Mouse (Mus musculus) limb, embryonic 11.5 days (tissue): ENCODE measurements around the gene Arhgap21. TPM values are rescaled to one million over a fixed set of nuclear protein-coding genes. Genes with fewer than 3 reads are reported as not detected.

Experiments
- ATAC-seq: fragments of 200-750 bp; cut with Nextera tagmentation; 2 replicates; pipeline ENCODE4 v1.8.0; 2017; ENCODE audit warnings: low read depth; ENCODE audit not compliant: insufficient number of reproducible peaks, low FRiP score, low TSS enrichment
- DNase-seq: peaks from one replicate; pipeline ENCODE4 v3.0.0-alpha.2; 2015; ENCODE audit warnings: low spot score
- H3K27ac ChIP-seq: fragments of 300-500 bp; sonication (generic); replicated peaks from 2 replicates; pipeline ENCODE4 v1.5.1; 2014; ENCODE audit warnings: low read depth, mild to moderate bottlenecking, low read length
- H3K27me3 ChIP-seq: fragments of 300-500 bp; sonication (generic); 2 replicates; pipeline ENCODE4 v1.6.1; 2014; ENCODE audit warnings: mild to moderate bottlenecking, low read length, mixed read lengths; ENCODE audit not compliant: control insufficient read depth, insufficient read depth
- H3K36me3 ChIP-seq: fragments of 300-500 bp; sonication (generic); 2 replicates; pipeline ENCODE4 v1.6.1; 2014; ENCODE audit warnings: mild to moderate bottlenecking, low read length, moderate library complexity, mixed read lengths; ENCODE audit not compliant: control insufficient read depth, insufficient read depth
- H3K4me1 ChIP-seq: fragments of 300-500 bp; sonication (generic); 2 replicates; pipeline ENCODE4 v1.6.1; 2014; ENCODE audit warnings: low read length, mixed read lengths; ENCODE audit not compliant: control insufficient read depth, insufficient read depth
- H3K4me2 ChIP-seq: fragments of 300-500 bp; sonication (generic); 2 replicates; pipeline ENCODE4 v1.6.1; 2014; ENCODE audit warnings: low read depth, mild to moderate bottlenecking, moderate library complexity; ENCODE audit not compliant: severe bottlenecking
- H3K4me3 ChIP-seq: fragments of 300-500 bp; sonication (generic); 2 replicates; pipeline ENCODE4 v1.5.1; 2014; ENCODE audit warnings: low read depth, low read length
- H3K9ac ChIP-seq: fragments of 300-500 bp; sonication (generic); 2 replicates; pipeline ENCODE4 v1.6.1; 2014; ENCODE audit warnings: mild to moderate bottlenecking, low read length
- H3K9me3 ChIP-seq: fragments of 300-500 bp; sonication (generic); 2 replicates; pipeline ENCODE4 v1.6.1; 2016; ENCODE audit warnings: low read length; ENCODE audit not compliant: control insufficient read depth
- WGBS: fragments of 180-500 bp; shearing (Covaris S2); extraction: QIAGEN DNeasy Blood & Tissue Kit; methylation state at CpG from one replicate; pipeline ENCODE4 v1.1.7; 2014; 5-methylcytosine and 5-hydroxymethylcytosine counted together
- polyA plus RNA-seq: library from polyadenylated mRNA; unstranded; fragments of >200 nt; fragmentation: Nextera tagmentation; extraction: Ambion mirVana; gene quantifications from 2 replicates; pipeline ENCODE4 v1.2.1, GENCODE M21; 2014

The Arhgap21 gene
- polyA plus RNA-seq, 1 experiment from 2014 or later: 16.9 TPM

DNA sequence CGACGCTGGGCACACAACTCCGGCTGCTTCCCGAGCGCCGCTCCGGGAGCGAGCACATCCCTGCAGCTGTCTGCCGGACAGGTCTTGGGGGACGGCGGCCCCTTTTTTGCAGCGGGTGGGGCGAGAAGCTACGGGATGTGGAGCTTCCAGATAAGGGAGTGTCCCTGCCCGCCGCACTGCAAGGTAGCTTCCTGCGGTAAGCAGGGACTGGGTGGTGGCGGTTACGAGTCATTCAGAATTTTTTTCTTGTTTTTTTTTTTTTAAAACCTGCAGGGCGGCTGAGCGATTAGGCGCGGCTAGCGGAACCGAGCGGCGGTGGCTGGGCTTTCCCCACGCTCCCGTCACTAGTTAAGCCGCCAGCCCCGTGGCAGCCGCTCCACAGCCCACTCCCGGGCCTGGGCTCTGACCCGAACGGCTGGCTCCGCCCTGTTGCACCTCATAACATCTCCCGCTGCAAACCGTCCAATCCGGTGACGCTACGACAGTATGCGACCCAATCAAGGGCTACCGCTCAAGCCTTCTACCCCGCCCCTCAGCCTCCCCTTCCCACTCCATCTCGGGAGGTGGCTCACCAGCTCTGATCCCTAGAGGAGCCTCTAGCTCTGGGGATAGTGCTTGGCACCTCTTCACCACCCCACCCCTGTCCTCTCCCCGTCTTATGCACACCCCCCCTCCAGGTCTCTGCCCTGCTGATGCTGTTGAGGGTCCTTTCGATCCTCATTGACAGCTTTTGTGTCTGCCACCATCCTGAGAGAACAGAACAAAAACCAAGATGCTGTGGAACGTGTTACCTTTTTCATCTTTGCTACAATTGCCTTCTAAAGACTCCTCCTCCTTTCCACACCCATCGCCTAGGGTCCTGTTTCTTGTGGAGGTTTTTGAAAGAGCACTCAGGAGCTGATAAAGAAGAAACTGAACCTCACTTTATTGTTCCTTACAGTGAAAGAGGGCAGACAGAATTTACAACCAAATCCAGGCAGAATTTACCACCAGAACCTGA is 820 bp upstream of the Arhgap21 start:
- no peaks in the 10 kb centered on the region for H3K9me3 ChIP-seq
- under 1% methylated on average over 49 of the region's 49 CpGs for WGBS
- ATAC-seq: peak; percentile 97
- H3K27ac ChIP-seq: peak overlapping the region; percentile 94
- H3K27me3 ChIP-seq: no peaks in the 10 kb centered on the region
- H3K9ac ChIP-seq: peak overlapping the region; percentile 98
- H3K4me2 ChIP-seq: peak overlapping the region; percentile 88
- H3K4me3 ChIP-seq: peak overlapping the region; percentile 81
- DNase-seq: peak; percentile 93
- H3K36me3 ChIP-seq: no peaks in the 10 kb centered on the region
- 0 out of 2 replicates have a peak, but pooled peaks cover 2% of the 10 kb centered on the region for H3K4me1 ChIP-seq

DNA sequence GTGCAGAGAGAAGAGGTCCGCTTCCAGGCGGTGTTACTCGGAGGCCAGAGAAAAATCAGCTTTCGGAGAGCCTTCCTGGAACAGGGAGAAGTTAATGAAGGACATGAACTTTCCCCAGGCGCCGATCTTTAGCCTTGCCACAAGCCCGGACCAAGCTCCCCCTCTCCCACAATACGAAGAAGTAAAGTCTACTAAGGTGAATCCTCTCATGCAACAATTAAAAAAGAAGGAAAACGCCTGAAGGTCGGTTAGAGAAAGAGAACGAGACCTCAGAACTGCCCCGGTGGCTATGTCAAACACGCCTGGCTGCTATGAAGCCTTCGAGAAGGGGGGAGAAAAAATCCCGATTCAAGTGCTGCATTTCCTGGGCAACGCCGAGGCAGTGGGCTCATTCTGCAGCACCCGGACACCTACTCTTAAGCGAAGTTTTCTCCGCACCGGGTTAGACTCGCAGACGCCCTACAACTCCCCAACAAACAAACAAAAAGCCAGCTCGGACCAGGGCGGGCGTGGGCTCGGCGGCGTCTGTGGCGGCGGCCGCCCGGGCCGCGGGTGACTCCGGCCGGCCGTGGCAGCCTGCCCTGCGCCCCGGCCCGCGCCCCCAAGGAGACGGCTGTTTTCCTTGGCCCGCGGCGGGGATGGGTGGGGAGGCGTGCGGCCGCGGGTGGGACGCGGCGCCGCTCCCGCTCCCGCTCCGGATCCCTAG is 882 bp downstream of the Arhgap21 start:
- H3K4me2 ChIP-seq: peak overlapping the region; percentile 88
- H3K9me3 ChIP-seq: no peaks in the 10 kb centered on the region
- H3K36me3 ChIP-seq: no peaks in the 10 kb centered on the region
- under 1% methylated on average over 51 of the region's 57 CpGs for WGBS
- no peaks in the 10 kb centered on the region for H3K27me3 ChIP-seq
- no peak for ATAC-seq
- H3K4me1 ChIP-seq: 0 out of 2 replicates have a peak, but pooled peaks cover 2% of the 10 kb centered on the region
- H3K4me3 ChIP-seq: peak overlapping the region; percentile 81
- peak overlapping the region; percentile 94 for H3K27ac ChIP-seq
- peak; percentile 53 for DNase-seq
- peak overlapping the region; percentile 98 for H3K9ac ChIP-seq

DNA sequence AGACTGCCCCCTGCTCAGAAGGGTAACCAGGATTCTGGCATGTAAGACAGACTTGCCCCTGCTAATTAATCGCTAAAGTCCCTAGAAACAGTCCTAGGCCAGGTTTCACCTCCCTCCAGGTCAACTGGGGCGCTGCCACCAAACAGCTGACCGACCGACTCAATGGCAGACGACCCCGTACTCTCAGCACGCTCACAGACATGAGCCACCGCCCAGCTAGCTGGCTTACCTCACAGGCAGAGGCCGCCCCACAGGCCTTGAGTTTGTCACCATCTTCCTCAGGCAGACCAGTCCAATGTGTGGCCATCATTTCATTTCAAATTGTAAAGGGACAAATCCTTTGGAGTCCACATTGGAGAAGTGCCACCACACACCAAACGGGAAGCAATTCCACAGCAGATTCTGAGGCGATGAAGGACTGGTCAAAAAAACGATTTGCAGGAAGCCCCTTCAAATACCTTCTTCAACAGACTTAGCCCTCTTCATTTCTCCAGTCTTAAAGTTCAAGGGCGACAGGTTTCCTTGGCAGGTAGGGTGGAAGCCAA is 1.5 kb downstream of the Arhgap21 start:
- 1% methylated on average over 13 of the region's 13 CpGs for WGBS
- peak; percentile 60 for DNase-seq
- ATAC-seq: no peak
- Histone ChIP-seq H3K36me3 (no peaks in the 10 kb centered on the region), H3K4me2 (peak overlapping the region; percentile 88), H3K27me3 (no peaks in the 10 kb centered on the region), H3K4me3 (peak overlapping the region; percentile 81), H3K9ac (peak overlapping the region; percentile 98), H3K4me1 (peaks cover 5% of the 10 kb centered on the region; the same call in 1 of the 2 replicates), H3K27ac (no peak overlapping the region), H3K9me3 (no peaks in the 10 kb centered on the region)

DNA sequence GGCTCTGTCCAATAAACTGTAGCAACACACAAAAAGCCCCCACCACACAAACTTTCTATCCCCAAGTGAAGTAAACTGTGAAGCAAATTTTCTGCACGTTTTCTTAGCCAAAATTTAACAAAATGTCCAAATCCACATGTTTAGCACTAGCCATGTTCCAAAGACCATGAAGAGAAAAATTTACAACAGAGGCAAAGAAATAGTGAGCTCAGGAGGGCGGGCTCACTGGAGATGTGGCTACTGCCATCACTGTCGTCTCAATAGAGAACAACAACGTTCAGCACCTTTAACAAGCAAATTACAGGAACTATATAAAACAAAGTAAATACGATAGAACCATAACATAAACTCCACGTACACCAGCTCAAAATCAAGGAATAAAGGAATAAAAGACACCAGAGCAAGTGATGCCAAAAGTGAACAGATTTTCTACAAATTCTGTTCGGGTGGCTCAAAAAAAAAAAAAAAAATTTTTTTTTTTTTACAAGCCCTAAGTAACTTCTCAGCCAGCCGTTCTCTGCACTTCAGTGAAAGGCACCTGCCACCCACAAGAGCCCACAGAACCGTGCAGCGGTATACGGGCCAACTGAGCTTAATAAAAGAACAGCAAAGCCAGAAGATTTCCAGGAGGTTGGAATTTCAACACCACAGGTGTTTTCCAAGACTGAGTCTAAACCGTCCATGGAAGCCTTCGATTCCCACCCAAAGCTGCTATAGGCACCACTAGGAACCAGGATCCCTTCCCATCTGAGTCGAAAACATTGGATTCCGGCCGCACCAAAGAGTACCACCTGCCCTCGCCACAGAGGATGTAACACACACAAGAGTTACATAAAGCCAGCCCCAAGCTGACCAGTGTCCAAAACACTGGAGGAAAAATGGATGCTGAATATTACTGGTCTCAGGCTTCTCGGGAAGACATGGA is 2.2 kb downstream of the Arhgap21 start:
- Histone ChIP-seq H3K9ac (no peak overlapping the region), H3K4me3 (peak overlapping the region; percentile 81), H3K27me3 (no peaks in the 10 kb centered on the region), H3K36me3 (no peaks in the 10 kb centered on the region), H3K9me3 (no peaks in the 10 kb centered on the region), H3K4me2 (peak overlapping the region; percentile 88), H3K27ac (no peak overlapping the region), H3K4me1 (peaks cover 5% of the 10 kb centered on the region; the same call in 1 of the 2 replicates)
- ATAC-seq: no peak
- no peak for DNase-seq
- WGBS: 39% methylated on average over 18 of the region's 18 CpGs

DNA sequence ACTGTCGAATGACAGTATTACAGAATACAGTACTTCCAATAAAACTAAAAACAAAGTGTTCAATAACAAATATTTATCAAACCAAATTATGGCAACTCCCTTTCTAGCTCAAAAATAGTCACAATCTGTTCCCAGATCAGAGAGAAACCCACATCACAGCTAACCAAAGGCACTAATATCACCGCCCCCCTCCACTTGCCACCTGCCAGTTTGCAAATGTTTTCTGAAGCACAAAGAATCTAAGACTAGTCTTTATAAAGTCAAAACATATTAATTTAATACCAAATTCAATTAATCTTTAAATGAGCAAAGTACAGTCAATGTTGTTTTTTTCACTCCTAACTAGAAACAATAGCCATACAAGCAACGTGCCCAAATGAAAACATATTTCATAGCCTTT is 3.3 kb downstream of the Arhgap21 start:
- Histone ChIP-seq H3K9me3 (no peaks in the 10 kb centered on the region), H3K9ac (no peak overlapping the region), H3K27ac (no peak overlapping the region), H3K36me3 (no peaks in the 10 kb centered on the region), H3K4me2 (no peak overlapping the region; the same call in 1 of the 2 replicates), H3K4me3 (no peak overlapping the region), H3K4me1 (peaks cover 5% of the 10 kb centered on the region; the same call in 1 of the 2 replicates), H3K27me3 (no peaks in the 10 kb centered on the region)
- ATAC-seq: no peak
- DNase-seq: no peak
- 82% methylated on average over 3 of the region's 3 CpGs for WGBS

DNA sequence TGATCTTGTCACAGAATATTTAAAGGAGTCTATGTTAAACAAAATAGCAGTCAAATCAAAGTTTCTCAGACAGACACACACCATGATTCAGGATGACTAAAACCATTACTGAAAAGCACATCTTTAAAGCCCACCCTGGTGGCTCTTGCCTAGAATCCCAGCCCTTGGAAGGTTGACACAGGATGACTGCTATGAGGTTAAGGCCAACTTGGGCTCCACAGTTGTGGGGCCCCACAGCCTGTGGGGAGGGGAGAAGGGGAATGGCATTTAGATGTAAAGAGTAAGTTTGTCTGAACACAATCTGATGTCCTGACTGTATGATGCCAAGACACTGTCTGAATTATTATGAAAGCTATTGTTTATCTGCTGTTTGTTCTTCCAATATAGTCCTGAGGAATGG is 4.2 kb downstream of the Arhgap21 start:
- Histone ChIP-seq H3K27ac (no peak overlapping the region), H3K9me3 (no peaks in the 10 kb centered on the region), H3K9ac (no peak overlapping the region), H3K4me1 (peaks cover 5% of the 10 kb centered on the region; the same call in 1 of the 2 replicates), H3K4me2 (no peak overlapping the region), H3K27me3 (no peaks in the 10 kb centered on the region), H3K36me3 (no peaks in the 10 kb centered on the region), H3K4me3 (no peak overlapping the region)
- DNase-seq: no peak
- ATAC-seq: no peak

DNA sequence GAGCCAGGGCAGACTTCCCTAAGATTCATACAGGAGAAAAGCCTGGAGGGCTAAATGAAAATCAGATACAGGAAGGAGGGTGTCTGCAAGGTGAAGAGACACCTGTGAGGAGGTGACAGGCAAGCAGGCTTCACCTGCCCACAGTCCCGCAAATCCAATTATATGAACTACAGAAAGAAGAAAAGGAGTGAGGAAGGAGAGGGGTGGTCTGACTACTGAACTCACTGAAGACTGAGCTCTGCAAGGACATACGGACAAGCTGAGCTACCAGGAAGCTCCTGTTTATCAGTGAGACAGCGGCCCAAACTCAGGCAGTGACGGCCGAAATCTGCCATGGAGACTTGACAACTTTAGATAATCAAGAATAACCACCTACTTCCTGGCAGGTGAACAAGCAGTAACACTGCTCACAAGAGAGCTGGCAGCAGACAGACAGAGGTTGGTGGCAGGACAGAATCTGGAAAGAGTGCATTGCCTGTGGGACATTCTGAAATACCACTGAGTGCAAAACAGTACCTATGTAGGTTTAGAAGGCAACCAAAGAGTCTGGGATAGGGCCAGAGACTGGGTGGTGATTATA is 5.4 kb downstream of the Arhgap21 start:
- Histone ChIP-seq H3K27me3 (no peaks in the 10 kb centered on the region), H3K9me3 (no peaks in the 10 kb centered on the region), H3K9ac (no peak overlapping the region), H3K4me1 (peaks cover 5% of the 10 kb centered on the region; the same call in 1 of the 2 replicates), H3K4me2 (no peak overlapping the region), H3K27ac (no peak overlapping the region), H3K36me3 (no peaks in the 10 kb centered on the region), H3K4me3 (no peak overlapping the region)
- 76% methylated on average over 5 of the region's 5 CpGs for WGBS
- no peak for DNase-seq
- ATAC-seq: no peak
